15 mouse cellular contexts compared by ENCODE assay signal in genomic region chr9:64578014-64578413, GRCm38 (mm10).
DNase-seq lines count a peak whose midpoint lies in the region.
"Had no signal": no experiment of that assay in that cellular context is flagged by ENCODE, and none has a peak within 500 bp of the region (broad histone marks: within the 10 kb centered on the region; RNA-seq: fewer than 3 reads in every experiment).

No protein-coding gene starts in this region.

- peak; percentile 38 to 46 for DNase-seq in cerebellum, postnatal 36 days
- no peak for DNase-seq in cerebellum, adult 11 months
- DNase-seq in left cerebral cortex, postnatal 4 days: peak; percentile 41
- no peak for DNase-seq in left cerebral cortex, adult 8-10 months (ENCODE audit: low spot score in 2 of 2)
- DNase-seq in right cerebral cortex, postnatal 4 days: peak; percentile 25
- no peak for DNase-seq in right cerebral cortex, adult 18-20 months
- no peak for DNase-seq in thymus, adult 18-20 months
- DNase-seq in testis, postnatal 10 days (ENCODE audit: low spot score): no peak
- DNase-seq: adrenal gland, postnatal 10 days; cerebellum, adult 8-10 months; gastrocnemius, postnatal 36 days; kidney, adult 8-10 months; kidney, postnatal 4 days; midbrain, embryonic 14.5 days; thymus, postnatal 14 days had no signal

- intact Hi-C loops in left cerebral cortex, postnatal 4 days (cut with DNase I): no loop called here

Comparison
In these comparisons a context has a peak if more than half of its experiments do, and no peak if none do; other contexts are left out.
1. DNase-seq: peak in cerebellum, postnatal 36 days (2 of 2), left cerebral cortex, postnatal 4 days (single experiment) and right cerebral cortex, postnatal 4 days (single experiment); none in cerebellum, adult 11 months (single experiment), left cerebral cortex, adult 8-10 months (0 of 2), right cerebral cortex, adult 18-20 months (single experiment), thymus, adult 18-20 months (0 of 2) and testis, postnatal 10 days (single experiment).